Mouse (Mus musculus): ENCODE data around the gene Ptger4. TPM values are rescaled to one million over a fixed set of nuclear protein-coding genes. Genes with fewer than 3 reads are reported as not detected.

Gene Ptger4
- polyA plus RNA-seq, 1 experiment from 2014 or later = 1.6 TPM

- no peak overlapping the region for H3K4me2 ChIP-seq
- H3K9ac ChIP-seq = no peak overlapping the region
- no peaks in the 10 kb centered on the region for H3K27me3 ChIP-seq
- no peaks in the 10 kb centered on the region for H3K36me3 ChIP-seq (replicated peaks)
- no peak for ATAC-seq (ENCODE audit: insufficient read depth)
- 67% methylated on average over 5 of the region's 5 CpGs for WGBS (ENCODE audit: insufficient replicate concordance)
- peaks cover 8% of the 10 kb centered on the region; the same call in 1 of the 2 replicates for H3K4me1 ChIP-seq (replicated peaks)
- no peak overlapping the region for H3K27ac ChIP-seq (replicated peaks)
- no peak overlapping the region for H3K4me3 ChIP-seq (replicated peaks)
- no peaks in the 10 kb centered on the region for H3K9me3 ChIP-seq (replicated peaks)
These were observed 16.2 kb upstream of the Ptger4 start for GRCm38 (mm10) chr15:5260183-5260582.

- no peak overlapping the region for H3K27ac ChIP-seq (replicated peaks)
- no peaks in the 10 kb centered on the region for H3K36me3 ChIP-seq (replicated peaks)
- H3K4me3 ChIP-seq (replicated peaks) = no peak overlapping the region
- peaks cover 9% of the 10 kb centered on the region for H3K27me3 ChIP-seq
- no peaks in the 10 kb centered on the region for H3K4me1 ChIP-seq (replicated peaks)
- no peak overlapping the region for H3K4me2 ChIP-seq
- 59% methylated on average over 4 of the region's 4 CpGs for WGBS (ENCODE audit: insufficient replicate concordance)
- no peak for ATAC-seq (ENCODE audit: insufficient read depth)
- H3K9ac ChIP-seq = no peak overlapping the region
- H3K9me3 ChIP-seq (replicated peaks) = no peaks in the 10 kb centered on the region
These were observed 6.2 kb upstream of the Ptger4 start for GRCm38 (mm10) chr15:5250182-5250581.

GRCm38 (mm10) chr15:5243036-5243958, 690 bp downstream of the Ptger4 start:
- H3K27me3 ChIP-seq = peaks cover 44% of the 10 kb centered on the region
- peak overlapping the region; percentile 78 for H3K4me3 ChIP-seq (replicated peaks)
- no peaks in the 10 kb centered on the region for H3K9me3 ChIP-seq (replicated peaks)
- peak overlapping the region; percentile 70 for H3K9ac ChIP-seq
- no peaks in the 10 kb centered on the region for H3K36me3 ChIP-seq (replicated peaks)
- peak overlapping the region; percentile 55; the same call in 1 of the 2 replicates for H3K27ac ChIP-seq (replicated peaks)
- 3% methylated on average over 40 of the region's 40 CpGs for WGBS (ENCODE audit: insufficient replicate concordance)
- ATAC-seq (ENCODE audit: insufficient read depth) = 0 out of 2 replicates have a peak, but pooled peaks have one; percentile 2
- peaks cover 62% of the 10 kb centered on the region for H3K4me1 ChIP-seq (replicated peaks)
- peak overlapping the region; percentile 100 for H3K4me2 ChIP-seq

GRCm38 (mm10) chr15:5242241-5243035, 1.5 kb downstream of the Ptger4 start:
- no peaks in the 10 kb centered on the region for H3K36me3 ChIP-seq (replicated peaks)
- peaks cover 44% of the 10 kb centered on the region for H3K27me3 ChIP-seq
- 2% methylated on average over 61 of the region's 61 CpGs for WGBS (ENCODE audit: insufficient replicate concordance)
- H3K27ac ChIP-seq (replicated peaks) = peak overlapping the region; percentile 26; the same call in 1 of the 2 replicates
- H3K9ac ChIP-seq = peak overlapping the region; percentile 70
- no peaks in the 10 kb centered on the region for H3K9me3 ChIP-seq (replicated peaks)
- peaks cover 69% of the 10 kb centered on the region for H3K4me1 ChIP-seq (replicated peaks)
- H3K4me3 ChIP-seq (replicated peaks) = peak overlapping the region; percentile 78
- peak; percentile 6; the same call in 1 of the 2 replicates for ATAC-seq (ENCODE audit: insufficient read depth)
- H3K4me2 ChIP-seq = peak overlapping the region; percentile 100

- H3K27ac ChIP-seq (replicated peaks) = peak overlapping the region; percentile 26; the same call in 1 of the 2 replicates
- H3K9ac ChIP-seq = peak overlapping the region; percentile 70
- H3K36me3 ChIP-seq (replicated peaks) = no peaks in the 10 kb centered on the region
- peaks cover 44% of the 10 kb centered on the region for H3K27me3 ChIP-seq
- WGBS (ENCODE audit: insufficient replicate concordance) = 13% methylated on average over 12 of the region's 12 CpGs
- peak overlapping the region; percentile 78 for H3K4me3 ChIP-seq (replicated peaks)
- peaks cover 69% of the 10 kb centered on the region for H3K4me1 ChIP-seq (replicated peaks)
- no peak for ATAC-seq (ENCODE audit: insufficient read depth)
- H3K4me2 ChIP-seq = peak overlapping the region; percentile 100
- no peaks in the 10 kb centered on the region for H3K9me3 ChIP-seq (replicated peaks)
These were observed 2.4 kb downstream of the Ptger4 start for GRCm38 (mm10) chr15:5241304-5242201.

- peak overlapping the region; percentile 15 for H3K4me3 ChIP-seq (replicated peaks)
- no peak for ATAC-seq (ENCODE audit: insufficient read depth)
- H3K27ac ChIP-seq (replicated peaks) = peak overlapping the region; percentile 51
- H3K9ac ChIP-seq = no peak overlapping the region
- 44% methylated on average over 6 of the region's 6 CpGs for WGBS (ENCODE audit: insufficient replicate concordance)
- H3K9me3 ChIP-seq (replicated peaks) = no peaks in the 10 kb centered on the region
- H3K4me2 ChIP-seq = peak overlapping the region; percentile 100
- peaks cover 75% of the 10 kb centered on the region for H3K4me1 ChIP-seq (replicated peaks)
- no peaks in the 10 kb centered on the region for H3K36me3 ChIP-seq (replicated peaks)
- H3K27me3 ChIP-seq = peaks cover 37% of the 10 kb centered on the region
These were observed 3.6 kb downstream of the Ptger4 start for GRCm38 (mm10) chr15:5240360-5240759.

- ATAC-seq (ENCODE audit: insufficient read depth) = no peak
- Histone ChIP-seq H3K27ac (replicated peaks) (peak overlapping the region; percentile 51), H3K9ac (0 out of 2 replicates have a peak overlapping the region, but pooled peaks have one; percentile 5), H3K36me3 (replicated peaks) (0 out of 2 replicates have a peak, but pooled peaks cover under 1% of the 10 kb centered on the region), H3K4me1 (replicated peaks) (peaks cover 77% of the 10 kb centered on the region), H3K27me3 (peaks cover 33% of the 10 kb centered on the region), H3K9me3 (replicated peaks) (no peaks in the 10 kb centered on the region), H3K4me3 (replicated peaks) (peak overlapping the region; percentile 15), H3K4me2 (peak overlapping the region; percentile 100)
- 15% methylated on average over 6 of the region's 6 CpGs for WGBS (ENCODE audit: insufficient replicate concordance)
These were observed 4.1 kb downstream of the Ptger4 start for GRCm38 (mm10) chr15:5239901-5240300.

GRCm38 (mm10) chr15:5239361-5239760, 4.6 kb downstream of the Ptger4 start:
- WGBS (ENCODE audit: insufficient replicate concordance) = 17% methylated on average over 4 of the region's 4 CpGs
- 0 out of 2 replicates have a peak, but pooled peaks cover 5% of the 10 kb centered on the region for H3K36me3 ChIP-seq (replicated peaks)
- H3K9me3 ChIP-seq (replicated peaks) = no peaks in the 10 kb centered on the region
- peak overlapping the region; percentile 51 for H3K27ac ChIP-seq (replicated peaks)
- peak overlapping the region; percentile 100 for H3K4me2 ChIP-seq
- H3K4me1 ChIP-seq (replicated peaks) = peaks cover 72% of the 10 kb centered on the region
- peaks cover 27% of the 10 kb centered on the region for H3K27me3 ChIP-seq
- ATAC-seq (ENCODE audit: insufficient read depth) = no peak
- peak overlapping the region; percentile 5; the same call in 1 of the 2 replicates for H3K9ac ChIP-seq
- H3K4me3 ChIP-seq (replicated peaks) = peak overlapping the region; percentile 15

GRCm38 (mm10) chr15:5238553-5238952, 5.4 kb downstream of the Ptger4 start:
- H3K9me3 ChIP-seq (replicated peaks) = no peaks in the 10 kb centered on the region
- H3K27me3 ChIP-seq = peaks cover 20% of the 10 kb centered on the region
- no peak overlapping the region for H3K4me2 ChIP-seq
- no peak for ATAC-seq (ENCODE audit: insufficient read depth)
- no peak overlapping the region for H3K9ac ChIP-seq
- 74% methylated on average over 4 of the region's 4 CpGs for WGBS (ENCODE audit: insufficient replicate concordance)
- no peak overlapping the region for H3K27ac ChIP-seq (replicated peaks)
- no peak overlapping the region for H3K4me3 ChIP-seq (replicated peaks)
- peaks cover 65% of the 10 kb centered on the region for H3K4me1 ChIP-seq (replicated peaks)
- 0 out of 2 replicates have a peak, but pooled peaks cover 5% of the 10 kb centered on the region for H3K36me3 ChIP-seq (replicated peaks)

GRCm38 (mm10) chr15:5238073-5238472, 5.9 kb downstream of the Ptger4 start:
- Histone ChIP-seq H3K4me1 (replicated peaks) (peaks cover 60% of the 10 kb centered on the region), H3K27ac (replicated peaks) (no peak overlapping the region), H3K9ac (no peak overlapping the region), H3K27me3 (peaks cover 15% of the 10 kb centered on the region), H3K36me3 (replicated peaks) (0 out of 2 replicates have a peak, but pooled peaks cover 5% of the 10 kb centered on the region), H3K4me2 (no peak overlapping the region), H3K9me3 (replicated peaks) (no peaks in the 10 kb centered on the region), H3K4me3 (replicated peaks) (no peak overlapping the region)
- ATAC-seq (ENCODE audit: insufficient read depth) = no peak
- 43% methylated on average over 7 of the region's 7 CpGs for WGBS (ENCODE audit: insufficient replicate concordance)

Measured in liver, embryonic 15.5 days (tissue).